Mouse (Mus musculus): Measurements from ENCODE around the gene Vmn1r91. TPM values are rescaled to one million over a fixed set of nuclear protein-coding genes. Genes with fewer than 3 reads are reported as not detected.
"Not testable (repeated sequence)": the region's sequence is repeated elsewhere in the genome, so short reads cannot be mapped to it uniquely, and the experiment has no call there.

Vmn1r91 gene
- not detected in 2 replicates for polyA plus RNA-seq (2015; fragmentation: Nextera tagmentation; extraction: Ambion mirVana)

DNA sequence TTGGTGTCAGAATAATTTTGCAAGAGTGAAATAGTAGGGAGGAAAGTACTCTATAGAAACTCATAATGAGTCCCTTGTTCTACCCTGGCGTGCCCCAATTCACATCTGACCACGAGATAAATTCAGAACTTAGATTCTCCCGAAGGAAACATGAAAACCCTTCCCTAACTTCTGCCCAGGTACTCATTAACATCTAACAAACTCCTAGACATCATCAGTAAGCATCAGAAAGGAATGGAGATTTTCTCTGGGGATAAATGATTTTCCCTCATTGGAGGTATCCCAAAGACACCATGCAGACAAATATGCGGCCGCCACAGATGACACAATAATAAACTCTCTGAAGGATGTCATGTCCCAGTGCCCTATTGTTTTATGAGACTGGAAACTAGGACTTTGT, at the start of gene Vmn1r91:
TSS of gene Vmn1r91 (plus strand) at position 301 of the 400 bp plus-strand sequence.
- WGBS, result 71% methylated on average over 5 of the region's 5 CpGs
- H3K9me3 ChIP-seq; H3K4me2 ChIP-seq; H3K9ac ChIP-seq; H3K27me3 ChIP-seq (replicated peaks); H3K36me3 ChIP-seq; H3K27ac ChIP-seq (replicated peaks); H3K4me3 ChIP-seq; H3K4me1 ChIP-seq; ATAC-seq (ENCODE audit: extremely low read depth, insufficient number of reproducible peaks, low FRiP score, low TSS enrichment): not testable (repeated sequence)

DNA sequence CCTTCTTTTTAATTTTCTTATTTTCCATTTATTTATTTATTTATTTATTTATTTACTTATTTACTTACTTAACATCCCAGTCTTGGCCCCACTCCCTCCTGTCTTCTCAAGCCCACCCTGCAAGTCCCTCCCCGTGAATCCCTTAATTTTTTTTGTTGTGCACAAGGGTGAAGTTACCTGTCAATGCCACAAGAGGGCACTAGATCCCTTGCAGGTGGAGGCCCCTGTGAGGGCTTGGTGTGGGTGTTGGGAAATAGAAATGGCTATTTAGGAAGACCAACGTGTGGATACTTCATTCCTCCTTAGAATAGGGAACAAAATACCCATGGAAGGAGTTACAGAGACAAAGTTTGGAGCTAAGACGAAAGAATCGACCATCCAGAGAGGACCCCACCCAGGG, 35.4 kb upstream of the Vmn1r91 start:
- H3K4me3 ChIP-seq; H3K27me3 ChIP-seq (replicated peaks); H3K9ac ChIP-seq; H3K9me3 ChIP-seq; H3K4me1 ChIP-seq; H3K36me3 ChIP-seq; H3K4me2 ChIP-seq; ATAC-seq (ENCODE audit: extremely low read depth, insufficient number of reproducible peaks, low FRiP score, low TSS enrichment); H3K27ac ChIP-seq (replicated peaks): not testable (repeated sequence)
- WGBS, result 60% methylated on average over 4 of the region's 4 CpGs

DNA sequence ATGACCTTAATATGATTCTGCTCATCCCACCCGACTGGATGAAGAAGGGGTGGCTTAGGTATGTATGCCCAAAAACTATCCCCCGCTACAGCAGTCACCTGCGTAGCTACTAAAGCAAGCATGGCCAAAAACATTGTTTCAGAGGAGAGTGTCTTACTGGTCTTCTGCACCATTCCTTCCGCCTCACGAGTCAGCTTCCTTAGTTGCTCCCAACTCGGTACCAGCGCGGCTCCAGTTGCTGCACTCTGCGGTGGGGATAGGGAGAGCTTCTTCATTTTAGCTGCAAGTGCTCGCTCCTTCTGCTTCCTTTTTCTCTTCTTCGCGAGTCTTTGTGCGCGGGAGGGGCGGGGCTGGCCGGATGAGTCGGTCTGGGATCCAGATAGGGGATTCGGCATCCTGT, 21.4 kb upstream of the Vmn1r91 start:
- not testable (repeated sequence) for H3K27me3 ChIP-seq (replicated peaks); H3K4me2 ChIP-seq; H3K9me3 ChIP-seq; H3K4me1 ChIP-seq; H3K36me3 ChIP-seq; H3K4me3 ChIP-seq; ATAC-seq (ENCODE audit: extremely low read depth, insufficient number of reproducible peaks, low FRiP score, low TSS enrichment); H3K9ac ChIP-seq; H3K27ac ChIP-seq (replicated peaks)
- WGBS, result 54% methylated on average over 18 of the region's 18 CpGs

DNA sequence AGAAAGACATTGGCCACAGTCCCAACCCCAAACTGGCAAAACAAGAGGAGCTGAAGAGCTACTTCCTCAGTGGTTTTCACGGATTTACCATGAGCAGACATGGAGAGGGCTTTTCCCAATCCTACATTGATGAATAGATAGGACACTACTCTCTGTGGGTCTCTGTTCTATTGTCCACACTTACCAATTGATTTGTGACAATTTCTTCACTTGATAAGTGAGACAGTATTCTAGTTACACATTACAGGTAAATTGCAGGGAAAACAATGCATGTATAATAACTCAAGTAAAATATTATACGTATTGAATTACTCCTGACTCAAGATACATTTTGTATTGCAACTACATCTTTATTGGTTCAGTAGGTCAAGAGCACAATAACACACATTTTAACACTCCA, 23.0 kb downstream of the Vmn1r91 start, which contains the start of gene Gm16442:
TSS of gene Gm16442 (minus strand) at position 101 of the 400 bp plus-strand sequence.
- not testable (repeated sequence) for H3K4me2 ChIP-seq, H3K36me3 ChIP-seq
- no CpG with 5 or more reads among the region's 2 CpGs for WGBS

DNA sequence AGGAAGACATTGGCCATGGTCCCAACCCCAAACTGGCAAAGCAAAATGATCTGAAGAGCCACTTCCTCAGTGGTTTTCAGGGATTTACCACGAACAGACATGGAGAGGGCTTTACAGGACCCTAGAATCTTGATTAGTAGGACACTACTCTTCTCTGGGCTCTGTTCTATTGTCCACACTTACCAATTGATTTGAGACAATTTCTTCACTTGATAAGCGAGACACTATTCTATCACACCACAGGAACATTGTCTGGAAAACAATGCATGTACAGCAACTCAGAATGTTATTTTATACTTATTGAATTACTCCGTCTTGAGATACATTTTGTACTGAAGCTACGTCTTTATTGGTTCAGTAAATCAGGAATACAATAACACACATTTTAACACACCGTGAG, 39.5 kb downstream of the Vmn1r91 start, which contains the start of gene Vmn1r93:
TSS of gene Vmn1r93 (minus strand) at position 101 of the 400 bp plus-strand sequence.
- H3K27me3 ChIP-seq (replicated peaks); H3K4me2 ChIP-seq; H3K27ac ChIP-seq (replicated peaks); H3K9me3 ChIP-seq; H3K9ac ChIP-seq; H3K4me3 ChIP-seq; ATAC-seq (ENCODE audit: extremely low read depth, insufficient number of reproducible peaks, low FRiP score, low TSS enrichment); H3K4me1 ChIP-seq; H3K36me3 ChIP-seq: not testable (repeated sequence)
- no CpG with 5 or more reads among the region's 5 CpGs for WGBS

More for the DNA sequence above, 23.0 kb downstream of the Vmn1r91 start, which contains the start of gene Gm16442:
- H3K9me3 ChIP-seq; H3K27ac ChIP-seq (replicated peaks); H3K27me3 ChIP-seq (replicated peaks); H3K9ac ChIP-seq; H3K4me3 ChIP-seq; H3K4me1 ChIP-seq; ATAC-seq (ENCODE audit: extremely low read depth, insufficient number of reproducible peaks, low FRiP score, low TSS enrichment): not testable (repeated sequence)

Other genes starting within 250 kb of the Vmn1r91 start
- gene Gm19345, start 247.7 kb upstream of the Vmn1r91 start, polyA plus RNA-seq (2015; fragmentation: Nextera tagmentation; extraction: Ambion mirVana), result not detected in 2 replicates
- 0.13 TPM in 1 of 2 replicates, not detected in the other for gene Ceacam16, start 238.4 kb upstream of the Vmn1r91 start, polyA plus RNA-seq (2015; fragmentation: Nextera tagmentation; extraction: Ambion mirVana)
- not detected in 2 replicates for gene Ceacam19, start 211.7 kb upstream of the Vmn1r91 start, polyA plus RNA-seq (2015; fragmentation: Nextera tagmentation; extraction: Ambion mirVana)
- gene Pvr, start 178.5 kb upstream of the Vmn1r91 start, polyA plus RNA-seq (2015; fragmentation: Nextera tagmentation; extraction: Ambion mirVana), result 15.7 TPM in 2 replicates
- 1.2 and 1.6 TPM in 2 replicates for gene Igsf23, start 148.9 kb upstream of the Vmn1r91 start, polyA plus RNA-seq (2015; fragmentation: Nextera tagmentation; extraction: Ambion mirVana)
- not detected in 2 replicates for gene Ceacam20, start 134.3 kb upstream of the Vmn1r91 start, polyA plus RNA-seq (2015; fragmentation: Nextera tagmentation; extraction: Ambion mirVana)
- gene Nlrp9b, start 108.2 kb upstream of the Vmn1r91 start, polyA plus RNA-seq (2015; fragmentation: Nextera tagmentation; extraction: Ambion mirVana), result not detected in 2 replicates
- gene Gm16442, start 22.9 kb downstream of the Vmn1r91 start, polyA plus RNA-seq (2015; fragmentation: Nextera tagmentation; extraction: Ambion mirVana), result not detected in 2 replicates
- gene Vmn1r93, start 39.4 kb downstream of the Vmn1r91 start, polyA plus RNA-seq (2015; fragmentation: Nextera tagmentation; extraction: Ambion mirVana), result not detected in 2 replicates
- not detected in 2 replicates for gene Vmn1r94, start 68.7 kb downstream of the Vmn1r91 start, polyA plus RNA-seq (2015; fragmentation: Nextera tagmentation; extraction: Ambion mirVana)
- not detected in 2 replicates for gene Vmn1r95, start 94.0 kb downstream of the Vmn1r91 start, polyA plus RNA-seq (2015; fragmentation: Nextera tagmentation; extraction: Ambion mirVana)
- gene Gm6164, start 105.9 kb downstream of the Vmn1r91 start, polyA plus RNA-seq (2015; fragmentation: Nextera tagmentation; extraction: Ambion mirVana), result not detected in 2 replicates
- not detected in 2 replicates for gene Gm4498, start 134.1 kb downstream of the Vmn1r91 start, polyA plus RNA-seq (2015; fragmentation: Nextera tagmentation; extraction: Ambion mirVana)
- gene Gm5890, start 163.2 kb downstream of the Vmn1r91 start, polyA plus RNA-seq (2015; fragmentation: Nextera tagmentation; extraction: Ambion mirVana), result not detected in 2 replicates
- not detected in 2 replicates for gene Gm4133, start 234.4 kb downstream of the Vmn1r91 start, polyA plus RNA-seq (2015; fragmentation: Nextera tagmentation; extraction: Ambion mirVana)

Data from heart, embryonic 13.5 days (tissue).